Comparison of ENCODE assay signal across 8 mouse cellular contexts in genomic region chr13:23436861-23437822, GRCm38 (mm10). TPM values are rescaled to one million over a fixed set of nuclear protein-coding genes. Genes with fewer than 3 reads are reported as not detected.
DNase-seq lines count a peak whose midpoint lies in the region; ATAC-seq and TF ChIP-seq lines count a peak whose summit lies in the region.

No protein-coding gene starts in this region.

- no peaks in the 10 kb centered on the region for H3K9me3 ChIP-seq in G1E (replicated peaks)
- no peaks in the 10 kb centered on the region for H3K9me3 ChIP-seq in heart, embryonic 13.5 days
- no peaks in the 10 kb centered on the region for H3K9me3 ChIP-seq in kidney, embryonic 16.5 days (ENCODE audit: low read length)
- H3K9me3 ChIP-seq in neural tube, embryonic 15.5 days (replicated peaks) = no peaks in the 10 kb centered on the region

- TF ChIP-seq POLR2A in lung, adult 2 months (IDR thresholded peaks at IDR 0.05; ENCODE audit: borderline replicate concordance, extremely low read depth, low read depth, low read length) = no peak

- peak overlapping the region; percentile 82 for H3K4me2 ChIP-seq in heart, embryonic 13.5 days
- peak overlapping the region; percentile 59 for H3K4me2 ChIP-seq in kidney, embryonic 16.5 days (replicated peaks; ENCODE audit: low read depth, low read length)
- H3K4me2 ChIP-seq in neural tube, embryonic 15.5 days = peak overlapping the region; percentile 78

- H3K27ac ChIP-seq in heart, embryonic 13.5 days (replicated peaks) = peak overlapping the region; percentile 82
- peak overlapping the region; percentile 84 for H3K27ac ChIP-seq in kidney, embryonic 16.5 days (ENCODE audit: low read length)
- H3K27ac ChIP-seq in neural tube, embryonic 15.5 days (replicated peaks) = peak overlapping the region; percentile 75

- DNase-seq in B cell, adult 2 months = peak; percentile 82 to 85
- no peak for DNase-seq in G1E (ENCODE audit: low spot score)
- DNase-seq in embryo, embryonic 10.5 days (ENCODE audit: low spot score) = peak; percentile 85
- DNase-seq in lung, adult 2 months = peak; percentile 55

- no peak for TF ChIP-seq CTCF in G1E (IDR thresholded peaks at IDR 0.05; ENCODE audit: low read depth, low read length)
- TF ChIP-seq CTCF in lung, adult 2 months (IDR thresholded peaks at IDR 0.05; ENCODE audit: insufficient read depth, low read length) = no peak

- ATAC-seq in G1E (ENCODE audit: extremely low read depth, insufficient number of reproducible peaks, low FRiP score, poor library complexity, severe bottlenecking) = no peak
- peak; percentile 11; the same call in 1 of the 2 replicates for ATAC-seq in heart, embryonic 13.5 days (ENCODE audit: extremely low read depth, insufficient number of reproducible peaks, low FRiP score, low TSS enrichment)
- peak; percentile 24; the same call in 1 of the 2 replicates for ATAC-seq in kidney, embryonic 16.5 days (ENCODE audit: low FRiP score, low TSS enrichment)
- peak; percentile 36; the same call in 1 of the 2 replicates for ATAC-seq in neural tube, embryonic 15.5 days (ENCODE audit: low FRiP score)
- no peak for ATAC-seq in megakaryocyte-erythroid progenitor cell, adult 5-6 weeks (replicated peaks; ENCODE audit: low FRiP score, low TSS enrichment, poor library complexity, severe bottlenecking)

- H3K36me3 ChIP-seq in G1E (replicated peaks) = no peaks in the 10 kb centered on the region
- H3K36me3 ChIP-seq in heart, embryonic 13.5 days = no peaks in the 10 kb centered on the region
- no peaks in the 10 kb centered on the region for H3K36me3 ChIP-seq in kidney, embryonic 16.5 days (ENCODE audit: insufficient read depth, low read length)
- no peaks in the 10 kb centered on the region for H3K36me3 ChIP-seq in neural tube, embryonic 15.5 days

- peak overlapping the region; percentile 86 for H3K9ac ChIP-seq in heart, embryonic 13.5 days
- peak overlapping the region; percentile 69 for H3K9ac ChIP-seq in kidney, embryonic 16.5 days (replicated peaks; ENCODE audit: low read length)
- peak overlapping the region; percentile 56 for H3K9ac ChIP-seq in neural tube, embryonic 15.5 days (replicated peaks)

- under 1% methylated on average over 32 of the region's 32 CpGs for WGBS in heart, embryonic 13.5 days
- under 1% methylated on average over 32 of the region's 32 CpGs for WGBS in kidney, embryonic 16.5 days
- 1% methylated on average over 32 of the region's 32 CpGs for WGBS in lung, adult 2 months
- under 1% methylated on average over 32 of the region's 32 CpGs for WGBS in neural tube, embryonic 15.5 days

- H3K27me3 ChIP-seq in G1E (ENCODE audit: insufficient read depth, low read length) = no peaks in the 10 kb centered on the region
- no peaks in the 10 kb centered on the region for H3K27me3 ChIP-seq in heart, embryonic 13.5 days (replicated peaks)
- no peaks in the 10 kb centered on the region for H3K27me3 ChIP-seq in kidney, embryonic 16.5 days (ENCODE audit: insufficient read depth, low read length)
- H3K27me3 ChIP-seq in neural tube, embryonic 15.5 days (replicated peaks) = no peaks in the 10 kb centered on the region

- peaks cover 40% of the 10 kb centered on the region for H3K4me1 ChIP-seq in G1E (ENCODE audit: insufficient read depth, low read depth, low read length)
- peaks cover 16% of the 10 kb centered on the region for H3K4me1 ChIP-seq in heart, embryonic 13.5 days
- peaks cover 17% of the 10 kb centered on the region for H3K4me1 ChIP-seq in kidney, embryonic 16.5 days (ENCODE audit: insufficient read depth, low read length)
- H3K4me1 ChIP-seq in lung, adult 2 months (ENCODE audit: control insufficient read depth, insufficient read depth, low read length) = 0 out of 2 replicates have a peak, but pooled peaks cover 2% of the 10 kb centered on the region
- peaks cover 16% of the 10 kb centered on the region for H3K4me1 ChIP-seq in neural tube, embryonic 15.5 days

- H3K4me3 ChIP-seq in G1E (ENCODE audit: low read depth, low read length) = peak overlapping the region; percentile 67
- H3K4me3 ChIP-seq in heart, embryonic 13.5 days = peak overlapping the region; percentile 74
- H3K4me3 ChIP-seq in kidney, embryonic 16.5 days (ENCODE audit: low read length) = peak overlapping the region; percentile 56
- H3K4me3 ChIP-seq in lung, adult 2 months (replicated peaks; ENCODE audit: extremely low read depth, low read depth, low read length) = peak overlapping the region; percentile 90
- peak overlapping the region; percentile 56 for H3K4me3 ChIP-seq in neural tube, embryonic 15.5 days (replicated peaks)

RNA-seq across cellular contexts. Expression of gene Abt1, which starts 13.5 kb away (rescaled TPM):
- total RNA-seq in G1E (2014; fragmentation: Nextera tagmentation) = 3.7 and 4.0 TPM in 2 replicates
- total RNA-seq in G1E (2017) = 9.5 and 11.4 TPM in 2 replicates
- polyA plus RNA-seq in G1E (2012) = 6.5 and 6.9 TPM in 2 replicates
- polyA plus RNA-seq in heart, embryonic 13.5 days (2015; fragmentation: Nextera tagmentation; extraction: Ambion mirVana) = 8.5 and 8.7 TPM in 2 replicates
- polyA plus RNA-seq in kidney, embryonic 16.5 days (2015; fragmentation: Nextera tagmentation; extraction: Ambion mirVana) = 13.7 and 14.6 TPM in 2 replicates
- polyA plus RNA-seq in lung, adult 2 months (2012; rRNA removed) = 2.7 and 3.3 TPM in 2 replicates
- polyA plus RNA-seq in neural tube, embryonic 15.5 days (2015; fragmentation: Nextera tagmentation; extraction: Ambion mirVana) = 9.3 and 10.3 TPM in 2 replicates
- 8.0 and 10.7 TPM in 2 replicates for total RNA-seq in megakaryocyte-erythroid progenitor cell, adult 5-6 weeks (2014; fragmentation: Nextera tagmentation)
- total RNA-seq in megakaryocyte-erythroid progenitor cell, adult 5-6 weeks (2017) = 12.8 and 13.7 TPM in 2 replicates

RNA-seq across cellular contexts. Expression of gene Btn1a1, which starts 28.6 kb away (rescaled TPM):
- total RNA-seq in G1E (2014; fragmentation: Nextera tagmentation) (18.3 and 31.6 TPM in 2 replicates), G1E (2017) (0.82 and 1.5 TPM in 2 replicates)
- polyA plus RNA-seq in G1E (2012) = 0.75 and 0.80 TPM in 2 replicates
- polyA plus RNA-seq in heart, embryonic 13.5 days (2015; fragmentation: Nextera tagmentation; extraction: Ambion mirVana) = 1.1 and 2.2 TPM in 2 replicates
- 0.08 and 0.11 TPM in 2 replicates for polyA plus RNA-seq in kidney, embryonic 16.5 days (2015; fragmentation: Nextera tagmentation; extraction: Ambion mirVana)
- polyA plus RNA-seq in lung, adult 2 months (2012; rRNA removed) = not detected in 2 replicates
- polyA plus RNA-seq in neural tube, embryonic 15.5 days (2015; fragmentation: Nextera tagmentation; extraction: Ambion mirVana) = 0.15 TPM in 1 of 2 replicates, not detected in the other
- not detected in 2 replicates for total RNA-seq in megakaryocyte-erythroid progenitor cell, adult 5-6 weeks (2014; fragmentation: Nextera tagmentation)
- total RNA-seq in megakaryocyte-erythroid progenitor cell, adult 5-6 weeks (2017) = not detected in 2 replicates

RNA-seq across cellular contexts. Expression of gene Btn2a2, which starts 51.5 kb away (rescaled TPM):
- not detected in 2 replicates for total RNA-seq in G1E (2014; fragmentation: Nextera tagmentation)
- 0.06 and 0.22 TPM in 2 replicates for total RNA-seq in G1E (2017)
- polyA plus RNA-seq in G1E (2012) = not detected in 2 replicates
- 0.45 and 0.82 TPM in 2 replicates for polyA plus RNA-seq in heart, embryonic 13.5 days (2015; fragmentation: Nextera tagmentation; extraction: Ambion mirVana)
- polyA plus RNA-seq in kidney, embryonic 16.5 days (2015; fragmentation: Nextera tagmentation; extraction: Ambion mirVana) = 0.50 and 0.54 TPM in 2 replicates
- not detected in 2 replicates for polyA plus RNA-seq in lung, adult 2 months (2012; rRNA removed)
- polyA plus RNA-seq in neural tube, embryonic 15.5 days (2015; fragmentation: Nextera tagmentation; extraction: Ambion mirVana) = 0.14 and 0.22 TPM in 2 replicates
- not detected in 2 replicates for total RNA-seq in megakaryocyte-erythroid progenitor cell, adult 5-6 weeks (2014; fragmentation: Nextera tagmentation)
- total RNA-seq in megakaryocyte-erythroid progenitor cell, adult 5-6 weeks (2017) = not detected in 2 replicates

Comparison
In these comparisons a context has a peak if more than half of its experiments do, and no peak if none do; other contexts are left out.
1. ATAC-seq: peak in heart, embryonic 13.5 days (single experiment), kidney, embryonic 16.5 days (single experiment) and neural tube, embryonic 15.5 days (single experiment); none in G1E (single experiment) and megakaryocyte-erythroid progenitor cell, adult 5-6 weeks (single experiment).
2. Peak in every context shown above with its lines, with median percentiles within 50 percentile points of each other: H3K4me3 ChIP-seq, H3K27ac ChIP-seq, H3K4me2 ChIP-seq and H3K9ac ChIP-seq.